Comparison of ENCODE assay signal across 16 mouse cellular contexts in the genomic region with DNA sequence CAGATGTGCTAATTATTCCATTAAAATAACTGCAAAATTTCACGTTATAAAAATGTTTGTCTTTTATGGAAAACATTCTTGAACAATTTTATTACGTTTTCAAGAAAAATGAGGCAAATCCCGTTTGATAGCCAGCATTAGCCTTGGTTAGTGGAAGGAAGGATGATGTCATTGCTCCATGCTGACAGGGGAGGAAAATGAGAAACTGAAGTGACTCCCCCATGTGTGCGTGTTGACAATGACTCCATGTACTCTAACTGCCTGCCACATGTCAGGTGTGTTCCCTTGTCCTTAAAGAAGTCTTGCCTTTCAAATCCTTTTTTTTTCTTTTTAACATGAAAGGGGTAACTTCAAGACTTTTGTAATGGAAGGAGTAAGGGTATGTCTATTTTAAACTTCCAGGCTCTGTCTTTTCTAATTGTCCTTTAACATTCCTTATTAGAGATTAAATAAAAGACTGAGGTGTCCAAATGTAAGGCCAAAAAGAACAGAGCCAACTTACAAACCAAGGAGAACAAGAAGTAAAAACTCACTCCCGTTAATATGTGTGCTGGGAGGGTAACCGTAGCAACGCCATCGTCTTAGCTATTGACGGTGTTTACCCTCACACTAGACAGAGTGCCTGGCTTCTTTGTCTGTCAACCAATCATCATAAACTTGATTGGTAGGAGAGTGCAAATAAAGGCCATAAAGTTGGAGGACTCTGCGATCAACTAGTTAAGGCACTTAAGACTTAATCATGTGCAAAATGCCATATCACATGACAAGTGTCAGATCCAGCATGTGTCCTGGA.
DNase-seq lines count a peak whose midpoint lies in the region; ATAC-seq and TF ChIP-seq lines count a peak whose summit lies in the region.
"Had no signal": no experiment of that assay in that cellular context is flagged by ENCODE, and none has a peak within 500 bp of the region (broad histone marks: within the 10 kb centered on the region; RNA-seq: fewer than 3 reads in every experiment).

No protein-coding gene starts in this region.

- H3K4me2 ChIP-seq in forebrain, postnatal 0 days (ENCODE audit: low read depth) = no peak overlapping the region
- H3K4me2 ChIP-seq in forebrain, embryonic 16.5 days (ENCODE audit: low read length) = no peak overlapping the region
- peak overlapping the region; percentile 58 for H3K4me2 ChIP-seq in heart, embryonic 14.5 days (ENCODE audit: low read length)
- H3K4me2 ChIP-seq: forebrain, embryonic 12.5 days; hindbrain, embryonic 15.5 days had no signal

- WGBS in forebrain, postnatal 0 days = 49% methylated on average over 10 of the region's 10 CpGs
- whole genome bisulfite sequencing in forebrain, embryonic 16.5 days = 47% methylated on average over 10 of the region's 10 CpGs
- 69% methylated on average over 10 of the region's 10 CpGs for WGBS in heart, embryonic 14.5 days

- no peak overlapping the region for H3K27ac ChIP-seq in forebrain, postnatal 0 days (ENCODE audit: low read depth, low read length)
- no peak overlapping the region for H3K27ac ChIP-seq in forebrain, embryonic 16.5 days (ENCODE audit: low read length)
- H3K27ac ChIP-seq in heart, embryonic 14.5 days (replicated peaks in 1 of 2; ENCODE audit: control insufficient read depth in 1 of 2, insufficient read depth in 1 of 2, low read depth in 2 of 2, low read length in 2 of 2) = peak overlapping the region; percentile 85 to 89
- H3K27ac ChIP-seq: forebrain, embryonic 12.5 days; hindbrain, embryonic 15.5 days had no signal

- no peaks in the 10 kb centered on the region for H3K9me3 ChIP-seq in forebrain, postnatal 0 days (ENCODE audit: low read length)
- H3K9me3 ChIP-seq in forebrain, embryonic 16.5 days (ENCODE audit: control insufficient read depth, low read length) = no peaks in the 10 kb centered on the region
- no peaks in the 10 kb centered on the region for H3K9me3 ChIP-seq in heart, embryonic 14.5 days (ENCODE audit: control insufficient read depth, low read length)
- H3K9me3 ChIP-seq in megakaryocyte, embryonic 14.5 days = no peaks in the 10 kb centered on the region
- H3K9me3 ChIP-seq: forebrain, embryonic 12.5 days; hindbrain, embryonic 15.5 days had no signal

- no peak overlapping the region for H3K9ac ChIP-seq in forebrain, postnatal 0 days
- no peak overlapping the region for H3K9ac ChIP-seq in forebrain, embryonic 16.5 days (replicated peaks; ENCODE audit: low read depth, low read length)
- H3K9ac ChIP-seq in heart, embryonic 14.5 days (ENCODE audit: low read length) = no peak overlapping the region
- H3K9ac ChIP-seq: forebrain, embryonic 12.5 days; hindbrain, embryonic 15.5 days had no signal

- TF ChIP-seq CTCF in forebrain, postnatal 0 days (IDR thresholded peaks at IDR 0.05; ENCODE audit: low read depth) = no peak

- H3K4me1 ChIP-seq in forebrain, postnatal 0 days (ENCODE audit: insufficient read depth) = no peaks in the 10 kb centered on the region
- peaks cover 6% of the 10 kb centered on the region for H3K4me1 ChIP-seq in forebrain, embryonic 16.5 days (replicated peaks; ENCODE audit: control insufficient read depth, insufficient read depth, low read length)
- H3K4me1 ChIP-seq in heart, embryonic 14.5 days (ENCODE audit: control insufficient read depth in 2 of 2, insufficient read depth in 2 of 2, low read length in 2 of 2) = peaks cover 27 to 65% of the 10 kb centered on the region in 2 experiments
- peaks cover 35% of the 10 kb centered on the region for H3K4me1 ChIP-seq in megakaryocyte, embryonic 14.5 days
- H3K4me1 ChIP-seq: hindbrain, embryonic 15.5 days had no signal

- no peaks in the 10 kb centered on the region for H3K36me3 ChIP-seq in forebrain, postnatal 0 days (ENCODE audit: insufficient read depth)
- H3K36me3 ChIP-seq in forebrain, embryonic 16.5 days (ENCODE audit: control insufficient read depth, insufficient read depth) = no peaks in the 10 kb centered on the region
- peaks cover 5% of the 10 kb centered on the region for H3K36me3 ChIP-seq in heart, embryonic 14.5 days (ENCODE audit: control insufficient read depth, insufficient read depth, low read length)
- no peaks in the 10 kb centered on the region for H3K36me3 ChIP-seq in megakaryocyte, embryonic 14.5 days (replicated peaks; ENCODE audit: low read length)
- H3K36me3 ChIP-seq: forebrain, embryonic 12.5 days; hindbrain, embryonic 15.5 days had no signal

- no peak overlapping the region for H3K4me3 ChIP-seq in forebrain, postnatal 0 days (ENCODE audit: low read depth, low read length)
- no peak overlapping the region for H3K4me3 ChIP-seq in forebrain, embryonic 16.5 days (replicated peaks; ENCODE audit: low read length)
- no peak overlapping the region for H3K4me3 ChIP-seq in heart, embryonic 14.5 days (ENCODE audit: control insufficient read depth in 1 of 2, insufficient read depth in 1 of 2, low read depth in 1 of 2, low read length in 2 of 2)
- peak overlapping the region; percentile 80 for H3K4me3 ChIP-seq in megakaryocyte, embryonic 14.5 days (replicated peaks)
- H3K4me3 ChIP-seq: forebrain, embryonic 12.5 days; hindbrain, embryonic 15.5 days had no signal

- H3K27me3 ChIP-seq in forebrain, postnatal 0 days (ENCODE audit: insufficient read depth, low read length) = no peaks in the 10 kb centered on the region
- H3K27me3 ChIP-seq in forebrain, embryonic 16.5 days (replicated peaks; ENCODE audit: control insufficient read depth, insufficient read depth, low read length) = no peaks in the 10 kb centered on the region
- no peaks in the 10 kb centered on the region for H3K27me3 ChIP-seq in heart, embryonic 14.5 days (ENCODE audit: control insufficient read depth, insufficient read depth, low read length)
- peaks cover 21% of the 10 kb centered on the region for H3K27me3 ChIP-seq in megakaryocyte, embryonic 14.5 days (replicated peaks)
- H3K27me3 ChIP-seq: CH12.LX; forebrain, embryonic 12.5 days; hindbrain, embryonic 15.5 days had no signal

- intact Hi-C loops in heart, postnatal 36 days (cut with DNase I) = no loop called here

- peak; percentile 52; the same call in 1 of the 2 replicates for ATAC-seq in forebrain, postnatal 0 days
- no peak for ATAC-seq in forebrain, embryonic 16.5 days
- ATAC-seq in heart, embryonic 14.5 days (ENCODE audit: insufficient number of reproducible peaks, insufficient read depth, low FRiP score, low read depth) = no peak
- no peak; the same call in 1 of the 2 replicates for ATAC-seq in megakaryocyte, adult 5-6 weeks (ENCODE audit: poor library complexity, severe bottlenecking)
- peak; percentile 12 for ATAC-seq in common myeloid progenitor, adult 5-6 weeks (replicated peaks; ENCODE audit: low read depth, poor library complexity, severe bottlenecking)
- ATAC-seq: intestine, embryonic 16.5 days had no signal

- DNase-seq in forebrain, postnatal 0 days = no peak
- DNase-seq in heart, postnatal 36 days = no peak
- no peak for DNase-seq in frontal cortex, postnatal 36 days (ENCODE audit: low spot score in 2 of 2)
- DNase-seq: cerebellum, adult 2 months; cerebellum, postnatal 36 days; layer of hippocampus, postnatal 36 days; right cerebral cortex, postnatal 4 days had no signal

Comparison
In these comparisons a context has a peak if more than half of its experiments do, and no peak if none do; other contexts are left out.
1. ATAC-seq: peak in forebrain, postnatal 0 days (single experiment) and common myeloid progenitor, adult 5-6 weeks (single experiment); none in forebrain, embryonic 16.5 days (single experiment), heart, embryonic 14.5 days (single experiment) and megakaryocyte, adult 5-6 weeks (single experiment).
2. H3K27ac ChIP-seq: peak in heart, embryonic 14.5 days (2 of 2); none in forebrain, postnatal 0 days (single experiment) and forebrain, embryonic 16.5 days (single experiment).